Mouse (Mus musculus): ENCODE results near the gene Rpl22. TPM values are rescaled to one million over a fixed set of nuclear protein-coding genes. Genes with fewer than 3 reads are reported as not detected.

Gene Rpl22
- polyA plus RNA-seq, 2 experiments, result 298 to 443 TPM

DNA sequence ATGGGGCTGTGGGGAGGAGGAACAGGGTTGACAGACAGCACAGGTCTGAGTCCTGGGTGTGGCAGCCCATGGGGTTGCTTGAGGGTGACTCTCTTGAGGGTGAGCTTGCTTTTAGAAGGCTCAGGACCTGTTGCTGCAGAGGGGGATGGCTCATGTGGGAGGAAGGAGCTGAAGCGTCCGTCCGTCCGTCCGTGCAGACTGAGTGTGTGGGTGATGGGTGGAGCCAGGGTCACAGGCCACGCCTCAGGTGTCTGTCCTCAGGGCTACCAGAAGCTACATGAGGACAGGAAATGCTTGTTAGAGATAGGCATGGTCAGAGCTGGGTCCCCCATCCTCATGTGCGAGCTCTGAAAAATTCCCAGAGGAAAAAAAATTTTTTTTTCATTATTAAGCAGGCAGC, 19.1 kb downstream of the Rpl22 start:
- ATAC-seq (ENCODE audit: insufficient read depth) (peak; percentile 32; the same call in 1 of the 2 replicates), DNase-seq (ENCODE audit: low read depth in 3 of 3, low spot score in 3 of 3) (no peak)
- 7% methylated on average over 7 of the region's 7 CpGs for WGBS (ENCODE audit: insufficient replicate concordance)
- Histone ChIP-seq H3K9me3 (ENCODE audit: control insufficient read depth, low read length) (no peaks in the 10 kb centered on the region), H3K36me3 (replicated peaks; ENCODE audit: control insufficient read depth, insufficient read depth, low read depth) (no peaks in the 10 kb centered on the region), H3K27me3 (ENCODE audit: control insufficient read depth, insufficient read depth, low read length) (peaks cover 13% of the 10 kb centered on the region), H3K9ac (replicated peaks) (no peak overlapping the region), H3K27ac (no peak overlapping the region), H3K4me3 (ENCODE audit: insufficient read depth in 1 of 2, low read depth in 2 of 2, low read length in 2 of 2) (no peak overlapping the region), H3K4me2 (ENCODE audit: low read depth) (no peak overlapping the region), H3K4me1 (replicated peaks; ENCODE audit: control insufficient read depth in 2 of 2, insufficient read depth in 2 of 2, low read length in 1 of 2) (peaks cover 0 to 12% of the 10 kb centered on the region in 2 experiments; a peak in 2 of 4 replicates)
- TF ChIP-seq CTCF (IDR thresholded peaks at IDR 0.05; ENCODE audit: low read depth) (no peak), EP300 (IDR thresholded peaks at IDR 0.05; ENCODE audit: low read depth) (no peak)

DNA sequence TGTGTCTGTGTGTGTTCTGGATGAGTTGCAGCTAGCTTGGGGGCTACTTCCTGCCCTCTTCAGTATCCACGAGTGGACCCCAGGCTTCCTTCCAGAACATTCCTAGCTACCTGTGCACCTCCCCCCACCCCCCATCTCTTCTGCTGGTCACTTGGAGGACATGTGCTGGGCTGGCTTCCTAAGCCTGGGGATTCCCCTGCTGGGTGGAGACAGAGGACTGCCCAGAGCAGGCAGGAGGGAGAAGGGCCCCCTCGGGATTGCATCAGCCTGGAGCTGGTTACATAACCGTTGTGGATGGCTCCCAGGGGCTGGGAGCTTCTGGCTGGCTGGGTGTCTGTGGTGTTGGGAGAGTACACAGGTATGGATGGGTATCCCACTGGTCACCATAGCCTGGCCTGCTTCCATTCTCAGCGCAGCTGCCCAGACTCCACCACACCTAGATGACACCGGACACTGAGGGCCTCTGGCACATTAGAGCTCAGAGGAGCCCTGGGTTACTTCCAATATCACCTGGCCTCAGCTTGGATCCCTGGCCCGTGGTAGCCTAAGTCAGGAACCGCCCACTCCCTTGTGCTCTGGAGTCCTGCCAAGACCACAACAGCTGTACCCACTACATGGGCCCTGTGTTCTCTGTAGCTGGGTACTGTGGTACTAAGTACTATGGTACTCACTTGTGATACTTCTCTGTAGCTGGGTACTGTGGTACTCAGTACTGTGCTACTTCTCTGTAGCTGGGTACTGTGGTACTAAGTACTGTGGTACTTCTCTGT, 19.8 kb downstream of the Rpl22 start:
- H3K27me3 ChIP-seq (ENCODE audit: control insufficient read depth, insufficient read depth, low read length), result peaks cover 9% of the 10 kb centered on the region
- no peak overlapping the region for H3K9ac ChIP-seq (replicated peaks)
- no peaks in the 10 kb centered on the region for H3K36me3 ChIP-seq (replicated peaks; ENCODE audit: control insufficient read depth, insufficient read depth, low read depth)
- 38% methylated on average over 7 of the region's 7 CpGs for WGBS (ENCODE audit: insufficient replicate concordance)
- H3K27ac ChIP-seq, result no peak overlapping the region
- H3K4me3 ChIP-seq (ENCODE audit: insufficient read depth in 1 of 2, low read depth in 2 of 2, low read length in 2 of 2), result no peak overlapping the region
- TF ChIP-seq CTCF (IDR thresholded peaks at IDR 0.05; ENCODE audit: low read depth), result no peak
- TF ChIP-seq EP300 (IDR thresholded peaks at IDR 0.05; ENCODE audit: low read depth), result no peak
- peak in 1 of 3 experiments; percentile 35 for DNase-seq (ENCODE audit: low read depth in 3 of 3, low spot score in 3 of 3)
- no peak overlapping the region for H3K4me2 ChIP-seq (ENCODE audit: low read depth)
- ATAC-seq (ENCODE audit: insufficient read depth), result peak; percentile 69
- peaks cover 0 to 12% of the 10 kb centered on the region in 2 experiments; a peak in 2 of 4 replicates for H3K4me1 ChIP-seq (replicated peaks; ENCODE audit: control insufficient read depth in 2 of 2, insufficient read depth in 2 of 2, low read length in 1 of 2)
- no peaks in the 10 kb centered on the region for H3K9me3 ChIP-seq (ENCODE audit: control insufficient read depth, low read length)

DNA sequence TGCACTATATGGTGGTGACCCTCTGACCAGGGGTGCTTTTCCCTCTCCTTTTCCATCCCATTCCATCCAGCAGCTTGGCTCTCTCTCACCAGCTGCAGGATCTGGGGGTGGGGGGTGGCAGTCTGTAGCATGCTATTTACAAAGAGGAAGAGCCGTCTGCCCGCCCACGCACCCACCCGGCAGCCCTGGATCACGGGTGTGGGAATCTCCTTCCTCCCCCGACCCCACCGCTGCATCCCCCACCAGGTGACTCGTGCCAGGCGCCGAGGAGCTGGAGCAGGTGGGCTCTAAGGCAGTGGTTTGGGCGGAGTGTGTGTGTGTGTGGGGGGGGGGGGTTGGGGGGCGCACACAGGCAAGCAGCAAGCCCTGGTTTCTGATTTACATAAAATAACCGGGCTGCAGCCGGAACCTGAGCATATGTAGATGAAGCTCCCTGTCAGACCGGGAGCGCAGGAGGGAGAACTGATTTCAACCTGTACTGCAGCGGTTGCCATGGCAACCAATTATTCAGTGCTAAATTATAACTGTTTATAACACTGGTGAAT, 24.4 kb downstream of the Rpl22 start:
- 9% methylated on average over 17 of the region's 17 CpGs for WGBS (ENCODE audit: insufficient replicate concordance)
- no peak overlapping the region for H3K27ac ChIP-seq
- no peak overlapping the region for H3K4me2 ChIP-seq (ENCODE audit: low read depth)
- H3K9ac ChIP-seq (replicated peaks), result no peak overlapping the region
- no peak for DNase-seq (ENCODE audit: low read depth in 3 of 3, low spot score in 3 of 3)
- TF ChIP-seq CTCF (IDR thresholded peaks at IDR 0.05; ENCODE audit: low read depth), result no peak
- TF ChIP-seq EP300 (IDR thresholded peaks at IDR 0.05; ENCODE audit: low read depth), result no peak
- ATAC-seq (ENCODE audit: insufficient read depth), result no peak
- no peaks in the 10 kb centered on the region for H3K36me3 ChIP-seq (replicated peaks; ENCODE audit: control insufficient read depth, insufficient read depth, low read depth)
- H3K4me1 ChIP-seq (replicated peaks; ENCODE audit: control insufficient read depth in 2 of 2, insufficient read depth in 2 of 2, low read length in 1 of 2), result peaks cover 0 to 7% of the 10 kb centered on the region in 2 experiments; a peak in 2 of 4 replicates
- H3K27me3 ChIP-seq (ENCODE audit: control insufficient read depth, insufficient read depth, low read length), result peaks cover 4% of the 10 kb centered on the region; the same call in 1 of the 2 replicates
- H3K4me3 ChIP-seq (ENCODE audit: insufficient read depth in 1 of 2, low read depth in 2 of 2, low read length in 2 of 2), result no peak overlapping the region
- H3K9me3 ChIP-seq (ENCODE audit: control insufficient read depth, low read length), result no peaks in the 10 kb centered on the region

DNA sequence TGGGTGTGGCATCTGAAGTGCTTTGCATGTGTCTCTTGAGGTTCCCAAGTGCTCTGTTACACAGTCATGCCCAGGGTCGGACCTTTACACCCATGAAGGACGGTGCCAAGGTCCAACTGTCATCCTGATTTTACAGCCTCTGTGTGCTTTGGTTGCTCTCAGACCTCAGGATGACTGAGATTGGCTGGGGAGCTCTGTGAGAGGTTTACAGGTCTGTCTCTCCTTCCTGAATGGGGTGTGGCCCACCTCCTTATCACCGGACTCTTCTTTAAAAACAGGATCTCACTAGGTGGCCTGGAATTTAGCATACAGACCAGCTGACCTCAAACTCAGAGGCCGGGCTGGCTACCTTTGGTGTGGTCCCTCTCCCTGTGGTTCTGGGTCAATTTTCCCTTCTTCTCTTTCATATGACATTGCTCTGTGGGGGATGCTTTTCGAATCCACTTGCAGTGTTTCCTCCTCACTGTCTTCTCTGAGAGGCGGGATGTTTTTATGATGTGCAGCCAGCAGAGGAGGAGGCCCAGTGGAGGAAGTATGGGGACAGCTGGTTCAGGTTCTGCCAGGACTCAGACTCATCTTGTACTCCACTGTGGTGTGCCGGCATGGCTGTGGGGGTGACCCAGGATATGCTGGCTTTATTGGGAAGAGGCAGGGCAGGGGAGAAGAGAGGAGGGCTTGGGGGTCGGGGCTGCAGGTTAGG, 25.3 kb downstream of the Rpl22 start:
- H3K27me3 ChIP-seq (ENCODE audit: control insufficient read depth, insufficient read depth, low read length), result peaks cover 4% of the 10 kb centered on the region; the same call in 1 of the 2 replicates
- TF ChIP-seq EP300 (IDR thresholded peaks at IDR 0.05; ENCODE audit: low read depth), result no peak
- no peak for TF ChIP-seq CTCF (IDR thresholded peaks at IDR 0.05; ENCODE audit: low read depth)
- 23% methylated on average over 8 of the region's 8 CpGs for WGBS (ENCODE audit: insufficient replicate concordance)

More for the DNA sequence above, 25.3 kb downstream of the Rpl22 start:
- no peaks in the 10 kb centered on the region for H3K9me3 ChIP-seq (ENCODE audit: control insufficient read depth, low read length)
- no peak overlapping the region for H3K4me2 ChIP-seq (ENCODE audit: low read depth)
- no peak for ATAC-seq (ENCODE audit: insufficient read depth)
- no peaks in the 10 kb centered on the region for H3K36me3 ChIP-seq (replicated peaks; ENCODE audit: control insufficient read depth, insufficient read depth, low read depth)
- peaks cover 0 to 3% of the 10 kb centered on the region in 2 experiments; a peak in 1 of 4 replicates for H3K4me1 ChIP-seq (replicated peaks; ENCODE audit: control insufficient read depth in 2 of 2, insufficient read depth in 2 of 2, low read length in 1 of 2)
- no peak overlapping the region for H3K27ac ChIP-seq
- DNase-seq (ENCODE audit: low read depth in 3 of 3, low spot score in 3 of 3), result no peak
- no peak overlapping the region for H3K9ac ChIP-seq (replicated peaks)
- H3K4me3 ChIP-seq (ENCODE audit: insufficient read depth in 1 of 2, low read depth in 2 of 2, low read length in 2 of 2), result no peak overlapping the region
